Mouse (Mus musculus) bone marrow macrophage, adult 2 months (primary cell): ENCODE data around the gene Lrpap1. TPM values are rescaled to one million over a fixed set of nuclear protein-coding genes. Genes with fewer than 3 reads are reported as not detected.

Source experiments
- H3K27ac ChIP-seq: 2 replicates; pipeline ENCODE4 v1.5.1; 2012; ENCODE audit warnings: low read depth, low read length; ENCODE audit not compliant: insufficient read depth
- H3K4me1 ChIP-seq: 2 replicates; pipeline ENCODE4 v1.6.1; 2012; ENCODE audit warnings: low read length; ENCODE audit not compliant: control insufficient read depth, insufficient read depth
- H3K4me3 ChIP-seq: 2 replicates; pipeline ENCODE4 v1.5.1; 2012; ENCODE audit warnings: mild to moderate bottlenecking, low read length, moderate library complexity; ENCODE audit not compliant: insufficient read depth
- CTCF ChIP-seq: IDR thresholded peaks from 2 replicates; pipeline ENCODE4 v1.5.1; 2012; ENCODE audit warnings: low read depth, mild to moderate bottlenecking, low read length, moderate library complexity
- POLR2A ChIP-seq: IDR thresholded peaks from 2 replicates; pipeline ENCODE4 v1.6.1; 2012; ENCODE audit warnings: mild to moderate bottlenecking, low read depth, low read length, borderline replicate concordance
- polyA plus RNA-seq: library from polyadenylated mRNA; stranded (reverse); fragments of >200 nt; gene quantifications from 2 replicates; pipeline ENCODE4 v1.2.4, GENCODE M21; 2012; ENCODE audit not compliant: missing spikeins, insufficient read depth, insufficient read length

Gene Lrpap1
- polyA plus RNA-seq, 1 experiment = 105 TPM

GRCm38 (mm10) chr5:35142910-35143309 lies 37.3 kb upstream of the Lrpap1 start:
- H3K4me1 ChIP-seq = 0 out of 2 replicates have a peak, but pooled peaks cover 5% of the 10 kb centered on the region
- no peak overlapping the region for H3K4me3 ChIP-seq
- H3K27ac ChIP-seq = no peak overlapping the region

DNA sequence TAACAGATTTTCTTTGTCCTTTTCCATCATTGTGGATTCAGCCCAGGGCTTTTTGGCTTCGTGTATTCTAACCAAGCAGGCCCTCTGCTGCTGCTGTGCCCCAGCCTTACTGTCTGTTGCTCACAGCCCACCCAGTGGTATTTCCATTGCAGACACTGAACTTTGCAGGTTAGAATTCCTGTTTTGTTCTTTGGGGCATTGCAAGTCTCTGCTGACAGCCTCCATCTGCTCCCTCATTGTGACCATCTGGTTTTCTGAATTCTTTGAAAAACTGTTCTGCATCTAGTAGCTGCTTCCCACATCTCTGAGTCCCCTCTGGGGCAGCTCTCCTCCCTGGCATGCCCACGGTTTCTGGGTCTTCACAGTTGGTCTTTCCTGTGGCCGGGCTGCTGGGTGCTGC lies 35.8 kb upstream of the Lrpap1 start:
- Histone ChIP-seq H3K27ac (no peak overlapping the region), H3K4me3 (no peak overlapping the region), H3K4me1 (0 out of 2 replicates have a peak, but pooled peaks cover 5% of the 10 kb centered on the region)
- no peak for TF ChIP-seq POLR2A
- no peak for TF ChIP-seq CTCF

More at GRCm38 (mm10) chr5:35142910-35143309, 37.3 kb upstream of the Lrpap1 start:
- TF ChIP-seq CTCF (no peak), POLR2A (no peak)

GRCm38 (mm10) chr5:35138183-35138611 lies 32.6 kb upstream of the Lrpap1 start:
- Histone ChIP-seq H3K4me3 (no peak overlapping the region), H3K27ac (no peak overlapping the region), H3K4me1 (0 out of 2 replicates have a peak, but pooled peaks cover 4% of the 10 kb centered on the region)
- TF ChIP-seq CTCF (no peak), POLR2A (no peak)

DNA sequence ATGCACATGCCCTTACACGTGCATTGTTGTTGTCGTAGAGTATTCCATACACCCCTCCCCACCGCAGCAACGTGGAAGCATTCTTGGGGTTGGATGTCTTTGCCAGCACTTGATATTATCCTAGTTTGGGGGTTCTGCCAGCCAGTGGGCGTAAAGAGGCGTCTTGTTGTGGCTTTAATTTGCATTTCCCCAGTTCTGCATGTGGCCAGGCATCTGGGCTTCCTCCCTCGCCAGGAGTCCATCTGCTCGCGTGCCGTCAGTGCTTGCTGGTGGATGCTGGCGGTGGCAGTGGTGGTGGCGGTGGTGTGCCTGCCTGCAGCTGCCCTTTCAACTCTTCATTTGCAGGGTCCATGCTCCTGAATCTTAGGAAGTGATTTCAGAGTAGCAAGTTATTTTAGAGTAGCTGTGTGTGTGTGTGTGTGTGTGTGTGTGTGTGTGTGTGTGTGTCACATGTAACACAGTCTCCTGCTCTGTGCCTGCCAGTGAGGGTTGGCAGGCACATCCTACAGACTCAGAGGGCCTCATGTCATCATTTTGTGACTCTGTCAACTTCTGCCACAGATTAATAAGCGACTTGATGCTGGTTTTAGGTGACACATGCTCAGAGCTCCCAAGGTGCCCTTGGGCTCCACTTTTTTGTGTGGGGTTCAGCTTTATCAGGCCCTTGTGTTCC lies 32.1 kb upstream of the Lrpap1 start:
- Histone ChIP-seq H3K4me3 (no peak overlapping the region), H3K27ac (no peak overlapping the region), H3K4me1 (no peaks in the 10 kb centered on the region)
- TF ChIP-seq POLR2A = no peak
- no peak for TF ChIP-seq CTCF

DNA sequence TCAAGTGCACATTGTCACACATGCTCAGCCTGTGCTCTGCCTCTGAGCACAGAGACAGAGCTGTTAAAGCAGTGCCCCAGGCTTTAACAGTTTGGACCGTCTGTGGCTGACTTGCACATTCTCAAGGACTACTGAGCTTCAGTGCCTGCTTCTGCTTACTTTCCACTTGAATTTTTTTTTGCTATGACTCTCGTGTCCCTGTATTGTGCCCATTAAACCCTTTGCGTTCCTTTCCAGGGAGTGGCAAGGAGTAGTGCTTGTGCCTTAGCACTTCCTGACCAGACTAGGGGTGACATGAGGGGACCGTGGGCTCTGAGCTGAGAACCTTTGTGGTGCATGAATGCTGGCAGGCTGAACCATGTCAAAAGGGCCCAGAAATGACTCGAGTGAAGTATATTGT lies 30.3 kb upstream of the Lrpap1 start:
- Histone ChIP-seq H3K4me3 (no peak overlapping the region), H3K4me1 (peaks cover 2% of the 10 kb centered on the region; the same call in 1 of the 2 replicates), H3K27ac (no peak overlapping the region)
- TF ChIP-seq POLR2A (no peak), CTCF (no peak)

DNA sequence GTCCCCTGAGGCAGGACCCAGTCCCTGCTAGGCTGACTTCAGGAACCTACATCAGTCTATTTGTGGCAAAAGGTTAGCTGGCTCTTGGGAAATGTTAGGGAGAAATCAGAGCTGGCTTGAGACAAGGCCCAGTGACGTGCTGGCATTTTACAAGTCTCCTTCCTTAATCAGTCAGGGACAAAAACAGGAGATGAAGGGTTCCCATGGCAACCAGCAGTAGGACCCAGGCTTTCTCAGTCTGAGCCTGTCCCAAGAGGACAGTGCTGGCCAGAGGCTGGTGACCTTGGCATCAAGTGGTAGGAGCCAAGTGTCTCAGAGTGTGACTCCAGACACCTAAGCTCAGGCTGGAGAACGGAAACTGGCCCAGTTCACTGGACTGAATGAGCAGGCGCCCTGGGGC lies 28.7 kb upstream of the Lrpap1 start:
- no peak for TF ChIP-seq CTCF
- no peak for TF ChIP-seq POLR2A
- no peak overlapping the region for H3K4me3 ChIP-seq
- H3K27ac ChIP-seq = no peak overlapping the region
- peaks cover 2% of the 10 kb centered on the region; the same call in 1 of the 2 replicates for H3K4me1 ChIP-seq

DNA sequence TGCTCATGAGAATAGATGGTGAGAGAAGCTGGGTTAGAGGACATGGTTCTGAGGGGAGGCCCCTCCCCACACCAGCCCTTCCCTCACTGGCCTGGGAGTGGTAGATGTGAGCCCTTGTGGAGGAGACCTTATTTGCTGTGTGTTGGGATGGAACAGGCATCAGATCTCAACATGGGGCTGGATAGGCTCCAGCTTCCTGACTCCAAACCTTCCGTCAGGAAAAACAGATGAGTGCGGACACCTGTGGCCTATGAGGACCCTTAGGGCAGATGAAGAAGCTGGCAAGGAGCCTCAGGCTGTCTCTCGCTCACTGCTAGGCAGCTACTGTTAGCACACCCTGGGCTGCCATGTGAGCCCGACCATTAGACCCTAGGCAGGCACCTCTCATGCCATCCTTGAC lies 27.9 kb upstream of the Lrpap1 start:
- peaks cover 2% of the 10 kb centered on the region; the same call in 1 of the 2 replicates for H3K4me1 ChIP-seq
- H3K27ac ChIP-seq = no peak overlapping the region
- TF ChIP-seq POLR2A = no peak
- no peak for TF ChIP-seq CTCF

GRCm38 (mm10) chr5:35132278-35132980 lies 26.9 kb upstream of the Lrpap1 start:
- TF ChIP-seq POLR2A = no peak
- TF ChIP-seq CTCF = no peak
- no peak overlapping the region for H3K27ac ChIP-seq
- H3K4me3 ChIP-seq = no peak overlapping the region
- peaks cover 2% of the 10 kb centered on the region; the same call in 1 of the 2 replicates for H3K4me1 ChIP-seq

More for the DNA sequence above, 27.9 kb upstream of the Lrpap1 start:
- no peak overlapping the region for H3K4me3 ChIP-seq

- Histone ChIP-seq H3K4me3 (no peak overlapping the region), H3K27ac (no peak overlapping the region), H3K4me1 (peaks cover 2% of the 10 kb centered on the region; the same call in 1 of the 2 replicates)
- no peak for TF ChIP-seq POLR2A
- peak; percentile 53 for TF ChIP-seq CTCF
These were observed 26.2 kb upstream of the Lrpap1 start for GRCm38 (mm10) chr5:35131773-35132172.

DNA sequence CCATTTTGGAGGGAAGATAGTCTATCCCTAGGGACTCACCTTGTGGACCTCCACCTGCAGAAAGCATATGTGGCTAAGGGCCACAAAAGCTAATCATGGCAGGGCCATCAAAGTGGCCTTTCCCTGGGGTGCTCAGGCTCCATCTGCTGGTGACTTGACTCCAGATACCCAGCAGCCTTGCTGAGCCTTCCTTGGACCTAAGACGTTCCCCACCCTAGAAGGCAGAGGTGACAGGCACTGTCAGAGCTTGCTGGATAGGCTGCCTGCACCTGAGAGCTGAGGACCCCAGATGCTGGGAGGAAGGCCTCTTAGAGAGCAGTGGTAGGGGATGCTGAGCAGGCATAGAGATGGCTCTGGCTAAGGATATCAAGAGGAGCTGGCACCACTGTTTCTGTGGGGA lies 25.7 kb upstream of the Lrpap1 start:
- Histone ChIP-seq H3K4me1 (peaks cover 3% of the 10 kb centered on the region), H3K27ac (no peak overlapping the region), H3K4me3 (no peak overlapping the region)
- TF ChIP-seq CTCF (no peak), POLR2A (no peak)
